Mouse (Mus musculus) cortical plate, adult 2 months (tissue): ENCODE results near the gene Psg29.

Source experiments
- CTCF ChIP-seq: fragments of 200-500 bp; IDR thresholded peaks from 2 replicates; pipeline ENCODE4 v1.5.1; 2011; ENCODE audit warnings: mild to moderate bottlenecking, control low read depth, low read length; ENCODE audit not compliant: insufficient read depth; ENCODE audit errors: extremely low read depth
- POLR2A ChIP-seq: fragments of 200-500 bp; IDR thresholded peaks from 2 replicates; pipeline ENCODE4 v1.6.1; 2011; ENCODE audit warnings: mild to moderate bottlenecking, low read length, control low read depth; ENCODE audit not compliant: insufficient read depth; ENCODE audit errors: extremely low read depth

GRCm38 (mm10) chr7:17171827-17172226 is 31.4 kb upstream of the Psg29 start:
- TF ChIP-seq POLR2A (no peak), CTCF (no peak)
